Mouse (Mus musculus): ENCODE results near the gene Dmrtb1. TPM values are rescaled to one million over a fixed set of nuclear protein-coding genes. Genes with fewer than 3 reads are reported as not detected.

Gene Dmrtb1
- total RNA-seq, 2 experiments from 2014 or later: not detected

GRCm38 (mm10) chr4:107680311-107681098 lies 3.5 kb downstream of the Dmrtb1 start:
- no peak for DNase-seq

GRCm38 (mm10) chr4:107675645-107676044 lies 8.4 kb downstream of the Dmrtb1 start:
- DNase-seq: no peak

DNA sequence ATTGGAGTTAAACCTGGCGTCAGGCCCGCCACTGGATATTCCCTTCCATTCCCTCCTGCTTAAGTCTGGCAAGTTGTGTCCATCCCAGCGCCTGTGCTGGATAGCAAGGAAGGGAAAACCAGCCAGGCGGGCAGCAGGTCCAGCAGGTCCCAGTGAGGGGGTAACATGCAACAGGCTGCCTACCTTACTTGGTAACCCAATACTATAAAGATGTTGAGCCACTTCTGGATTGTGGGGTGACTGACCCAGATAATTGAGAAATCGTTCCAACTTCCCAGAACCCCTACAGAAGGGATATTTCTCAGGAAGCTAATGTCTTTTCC lies 9.7 kb downstream of the Dmrtb1 start:
- DNase-seq: no peak

DNA sequence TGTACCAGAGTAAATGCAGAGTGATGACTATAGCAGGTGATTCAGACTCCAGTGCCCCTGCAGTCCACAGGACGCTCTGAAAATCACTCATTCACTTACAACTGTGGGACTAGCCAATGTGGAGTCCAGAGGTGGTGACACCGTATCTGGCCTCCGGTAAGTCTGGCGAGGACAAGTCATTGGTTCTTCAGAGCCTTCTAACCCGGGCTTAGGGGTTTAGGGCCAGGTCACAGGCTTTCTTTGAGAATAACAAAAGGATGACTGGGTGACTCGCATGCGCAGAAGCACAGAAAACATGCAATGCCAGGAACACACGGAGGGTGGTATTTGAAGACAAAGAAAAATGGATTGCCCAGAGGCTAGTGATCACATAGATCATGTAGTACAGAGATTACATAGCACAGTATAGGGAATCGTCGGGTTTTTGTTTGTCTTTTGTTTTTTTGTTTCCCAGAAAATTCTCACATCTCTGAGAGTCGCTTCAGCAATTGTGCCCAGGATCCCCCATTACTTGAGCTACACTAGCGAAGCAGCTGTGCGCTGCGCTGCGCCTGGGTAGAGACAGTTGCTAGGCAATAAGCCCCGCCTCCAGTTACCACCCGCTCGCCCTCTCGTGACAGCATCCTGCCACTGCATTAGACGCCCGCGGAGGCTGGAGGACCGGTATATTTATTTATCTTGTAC lies 10.2 kb downstream of the Dmrtb1 start:
- DNase-seq: peak; percentile 88

DNA sequence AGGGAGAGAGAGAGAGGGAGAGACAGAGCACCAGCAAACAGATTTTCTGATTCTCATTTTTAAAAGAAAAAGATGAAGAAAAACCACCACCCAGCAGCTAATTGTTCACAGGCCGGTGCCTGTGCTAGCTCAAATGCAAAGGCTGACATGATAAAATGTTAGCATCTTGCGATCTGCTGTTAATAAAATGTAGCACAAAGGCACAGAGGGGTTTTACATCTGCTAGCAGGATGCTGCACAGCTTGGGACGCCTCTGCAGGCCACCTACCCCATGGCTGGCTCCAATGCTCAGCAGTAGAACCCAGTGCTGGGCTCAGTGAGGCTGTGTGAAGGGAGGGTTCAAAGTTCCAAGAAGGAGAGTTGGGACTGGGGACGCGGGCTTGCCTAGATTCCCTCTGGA lies 13.3 kb downstream of the Dmrtb1 start:
- DNase-seq: no peak

- DNase-seq: no peak
Observed at GRCm38 (mm10) chr4:107668514-107668913, 15.5 kb downstream of the Dmrtb1 start.

GRCm38 (mm10) chr4:107660649-107661048 lies 23.4 kb downstream of the Dmrtb1 start:
- DNase-seq: no peak

DNA sequence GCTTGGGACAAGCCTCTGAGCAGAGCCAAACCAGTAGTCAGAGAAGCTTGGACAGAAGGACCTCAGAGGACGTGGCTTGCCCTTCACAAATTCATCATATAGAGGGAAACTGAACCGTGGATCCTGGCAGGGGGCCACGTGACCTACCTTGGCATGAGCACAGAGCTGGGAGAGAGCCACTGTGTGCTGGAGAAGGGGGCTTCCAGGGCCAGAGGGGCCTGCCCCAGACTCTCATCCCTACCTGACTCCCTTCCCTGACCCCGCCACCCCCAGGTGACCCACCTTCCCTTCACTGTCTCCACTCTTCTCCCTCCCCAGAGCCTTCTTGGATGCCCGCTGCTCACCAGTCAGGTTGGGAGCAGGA lies 30.8 kb downstream of the Dmrtb1 start:
- DNase-seq: no peak

- peak; percentile 89 for DNase-seq
Observed at GRCm38 (mm10) chr4:107652598-107653279, 31.3 kb downstream of the Dmrtb1 start.

DNA sequence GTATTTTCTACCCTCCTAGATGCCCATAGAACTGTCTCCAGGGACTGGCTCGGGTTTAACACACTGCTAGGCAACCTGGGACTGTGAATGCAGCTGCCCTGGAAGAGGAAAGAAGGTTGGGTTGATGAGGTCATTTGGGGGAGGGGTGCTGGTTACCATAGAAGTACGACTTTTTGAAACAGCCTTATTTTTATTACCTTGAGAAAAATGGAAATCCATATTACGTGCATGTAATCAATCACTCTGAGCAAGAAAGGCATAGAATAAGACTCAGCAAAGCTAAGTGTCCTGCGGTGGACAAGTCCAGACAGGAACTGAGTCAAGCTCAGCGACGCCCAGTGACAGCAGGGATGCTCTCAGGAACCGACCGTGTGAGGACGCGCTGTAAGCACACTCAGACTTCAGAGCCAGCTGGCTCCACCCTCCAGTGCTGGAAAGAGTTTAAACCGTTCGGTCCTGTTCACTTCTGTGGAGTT lies 33.0 kb downstream of the Dmrtb1 start:
- DNase-seq: no peak

GRCm38 (mm10) chr4:107648959-107649485 lies 35.0 kb downstream of the Dmrtb1 start:
- DNase-seq: no peak

GRCm38 (mm10) chr4:107641624-107642023 lies 42.4 kb downstream of the Dmrtb1 start:
- DNase-seq: no peak

GRCm38 (mm10) chr4:107638303-107638702 lies 45.7 kb downstream of the Dmrtb1 start:
- no peak for DNase-seq

GRCm38 (mm10) chr4:107637670-107638069 lies 46.4 kb downstream of the Dmrtb1 start:
- peak; percentile 43 for DNase-seq

DNA sequence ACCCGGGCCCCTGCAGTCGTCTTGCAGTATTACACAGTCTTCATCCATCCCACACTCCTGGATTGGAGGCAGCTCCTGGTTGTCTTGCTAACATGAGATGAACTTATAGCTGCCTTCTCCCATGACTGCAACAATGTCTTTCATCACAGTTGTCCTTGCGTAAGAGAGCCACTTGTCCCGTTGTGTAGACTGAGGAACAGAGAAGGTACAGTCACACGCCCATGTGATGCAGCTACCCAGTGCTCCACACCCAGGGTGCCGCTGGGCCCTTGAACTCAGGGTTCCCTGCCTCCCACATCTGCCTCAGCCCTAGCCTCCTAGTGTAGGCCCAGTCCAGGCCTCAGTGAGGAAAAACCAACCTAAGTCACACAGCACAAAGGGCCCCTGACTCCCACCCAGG lies 47.9 kb downstream of the Dmrtb1 start:
- DNase-seq: no peak

- no peak for DNase-seq
Observed at GRCm38 (mm10) chr4:107634631-107635030, 49.4 kb downstream of the Dmrtb1 start.

DNA sequence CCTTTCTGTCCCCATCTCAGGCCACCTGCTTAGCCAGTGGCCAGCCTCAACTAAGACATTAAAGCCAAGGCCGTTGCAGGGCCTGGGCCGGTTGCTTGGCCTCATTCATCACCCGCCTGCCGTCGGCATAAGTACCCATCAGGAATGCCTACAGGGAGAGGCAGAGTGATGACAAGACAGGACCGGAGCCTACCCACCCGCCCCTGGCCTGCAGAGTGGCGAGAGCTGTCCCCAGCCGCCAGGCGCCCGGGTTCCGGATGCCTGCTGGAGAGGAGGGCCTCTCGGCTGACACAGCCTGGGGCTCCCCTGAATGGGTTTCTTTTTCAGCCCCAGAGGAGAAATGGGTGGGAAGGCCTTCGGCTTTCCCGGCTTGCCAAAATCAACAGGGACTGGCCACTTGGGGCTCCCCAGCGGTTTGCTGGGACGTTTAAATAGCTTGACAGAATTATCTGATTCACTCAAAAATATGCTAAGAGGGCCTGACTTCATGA lies 55.1 kb downstream of the Dmrtb1 start:
- DNase-seq: peak; percentile 25

DNA sequence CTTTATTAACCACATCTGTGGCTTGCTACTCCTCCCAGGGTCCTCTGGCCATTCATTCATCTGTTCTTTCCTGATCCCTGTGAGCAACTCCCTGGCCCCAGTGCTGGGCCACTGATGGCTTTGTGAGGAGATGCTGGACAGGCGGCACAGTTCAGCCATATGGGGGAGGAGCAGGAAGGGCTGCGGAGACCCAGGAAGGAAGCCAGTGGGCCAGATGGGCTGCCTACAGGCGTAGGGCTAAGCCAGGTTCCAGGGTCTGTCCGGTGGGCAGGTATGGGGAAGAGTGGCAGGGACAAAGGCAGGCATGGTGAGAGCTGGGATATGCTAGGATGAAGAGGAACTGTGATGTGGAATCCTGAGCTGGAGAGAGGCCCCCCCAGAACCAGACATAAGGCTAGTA lies 55.8 kb downstream of the Dmrtb1 start:
- DNase-seq: no peak

Small RNAs within 50 kb of the gene (microRNA-seq; reads per million reads assigned to microRNA genes)
- 0 reads per million in 2 experiments for gene Gm25123

Other genes starting within 250 kb of the Dmrtb1 start
- gene Glis1, start 249.6 kb downstream of the Dmrtb1 start, total RNA-seq (2021): under 1 TPM; 0.26 to 0.79 TPM
- gene Lrp8, start 118.0 kb upstream of the Dmrtb1 start, total RNA-seq (2021): 1 to 10 TPM; 1.7 to 1.8 TPM
- gene Magoh, start 195.5 kb upstream of the Dmrtb1 start, total RNA-seq (2021): 10 to 100 TPM; 69.6 to 79.9 TPM
- 10 to 100 TPM; 70.7 to 77.2 TPM for gene 0610037L13Rik, start 205.6 kb upstream of the Dmrtb1 start, total RNA-seq (2021)
- 100 to 1,000 TPM; 140 to 144 TPM for gene Cpt2, start 239.4 kb upstream of the Dmrtb1 start, total RNA-seq (2021)